Mouse (Mus musculus) bone marrow, adult 2 months (tissue): ENCODE measurements around the gene Cps1.

Experiments
- CTCF ChIP-seq: fragments of 200-500 bp; IDR thresholded peaks from 2 replicates; pipeline ENCODE4 v1.5.1; 2011; ENCODE audit warnings: low read length, control low read depth; ENCODE audit not compliant: control insufficient read depth, insufficient read depth
- POLR2A ChIP-seq: fragments of 200-500 bp; IDR thresholded peaks from 2 replicates; pipeline ENCODE4 v1.6.1; 2011; ENCODE audit warnings: low read depth, mild to moderate bottlenecking, control low read depth, low read length, borderline replicate concordance; ENCODE audit not compliant: control insufficient read depth

DNA sequence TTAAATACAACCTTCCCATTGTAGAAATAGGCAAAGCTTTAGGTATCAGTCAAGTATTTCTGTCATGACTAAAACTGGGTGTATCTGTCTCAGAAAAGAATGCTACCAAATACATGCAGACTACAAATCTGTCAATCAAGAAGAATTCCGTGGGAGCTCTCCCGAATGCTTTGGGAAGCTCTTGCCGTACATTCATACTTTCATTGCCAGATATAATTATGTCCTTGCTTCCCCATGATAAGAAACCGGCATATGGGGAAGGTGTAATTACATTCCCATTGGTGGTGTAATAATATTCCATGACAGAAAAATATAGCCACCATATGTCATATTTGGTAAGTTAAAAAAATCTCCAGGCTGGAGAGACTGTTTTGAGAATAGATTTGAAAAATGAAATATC, 44.5 kb downstream of the Cps1 start:
- TF ChIP-seq POLR2A (no peak), CTCF (no peak)
